Mouse (Mus musculus): ENCODE results near the gene Mgst2. TPM values are rescaled to one million over a fixed set of nuclear protein-coding genes. Genes with fewer than 3 reads are reported as not detected.

Mgst2 gene
- total and polyA plus RNA-seq, 3 experiments = 0.43 to 1.4 (median 0.60) TPM

DNA sequence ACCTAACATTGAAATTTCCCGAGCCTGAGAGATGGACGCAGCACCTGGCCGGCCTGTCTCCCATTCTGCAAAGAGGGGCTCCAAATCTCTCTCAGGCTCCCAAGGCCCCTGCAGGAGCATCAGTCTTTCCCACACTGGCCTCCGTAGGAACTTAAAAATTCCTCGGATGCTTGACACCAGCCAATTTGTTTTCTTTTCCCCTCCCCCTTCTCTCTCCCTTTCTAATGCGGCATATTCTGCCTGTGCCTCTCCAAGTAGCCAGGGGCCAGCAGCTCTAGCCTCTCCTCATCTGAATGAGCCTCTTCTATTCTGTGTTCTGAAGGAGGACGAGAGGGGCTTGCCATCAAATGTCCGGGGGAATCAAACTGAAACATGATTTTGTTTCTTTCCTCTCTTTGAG, 53.1 kb downstream of the Mgst2 start:
- no peak overlapping the region for H3K9ac ChIP-seq (ENCODE audit: low read depth, low read length)
- intact Hi-C loops (cut with DNase I) = no loop called here
- peak overlapping the region; percentile 18; the same call in 1 of the 2 replicates for H3K27ac ChIP-seq

DNA sequence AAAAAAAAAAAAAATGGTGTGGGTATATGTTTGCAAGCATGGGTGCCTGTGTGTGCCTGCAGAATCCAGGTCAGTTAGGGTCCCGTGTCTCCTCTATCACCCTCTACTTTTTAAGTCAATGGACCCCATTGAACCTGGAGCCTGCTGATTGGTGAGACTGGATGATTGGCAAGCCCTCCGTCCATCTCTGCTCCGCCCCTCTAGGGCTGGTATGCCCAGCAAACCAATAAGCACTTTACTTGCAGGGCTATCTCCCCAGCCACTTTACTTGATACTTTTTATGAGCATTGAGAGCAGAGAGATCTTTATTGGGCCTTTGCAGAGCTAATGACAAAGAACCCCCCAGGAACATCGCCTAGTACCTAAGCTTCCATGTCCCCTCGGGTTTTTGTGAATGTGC, 54.3 kb downstream of the Mgst2 start:
- TF ChIP-seq EP300 (IDR thresholded peaks at IDR 0.05; ENCODE audit: insufficient read depth, low read depth, low read length) = no peak
- no peak for TF ChIP-seq POLR2A (IDR thresholded peaks at IDR 0.05; ENCODE audit: insufficient read depth, low read depth, low read length)
- TF ChIP-seq CTCF (IDR thresholded peaks at IDR 0.05) = no peak
- peaks cover 2% of the 10 kb centered on the region for H3K36me3 ChIP-seq (ENCODE audit: control insufficient read depth, insufficient read depth, low read length)
- DNase-seq = no peak
- H3K79me2 ChIP-seq (replicated peaks; ENCODE audit: control insufficient read depth, insufficient read depth, low read length) = no peaks in the 10 kb centered on the region
- no peak overlapping the region for H3K9ac ChIP-seq (ENCODE audit: low read depth, low read length)
- intact Hi-C loops (cut with DNase I) = no loop called here
- no peak overlapping the region for H3K4me3 ChIP-seq
- no peak overlapping the region for H3K27ac ChIP-seq
- H3K27me3 ChIP-seq (ENCODE audit: control insufficient read depth, insufficient read depth, low read length) = no peaks in the 10 kb centered on the region
- 87% methylated on average over 5 of the region's 5 CpGs for WGBS
- H3K4me1 ChIP-seq (ENCODE audit: control insufficient read depth, insufficient read depth, low read length) = peaks cover 4% of the 10 kb centered on the region

More for the DNA sequence above, 53.1 kb downstream of the Mgst2 start:
- TF ChIP-seq EP300 (IDR thresholded peaks at IDR 0.05; ENCODE audit: insufficient read depth, low read depth, low read length) = no peak
- H3K27me3 ChIP-seq (ENCODE audit: control insufficient read depth, insufficient read depth, low read length) = no peaks in the 10 kb centered on the region
- DNase-seq = no peak
- no peaks in the 10 kb centered on the region for H3K79me2 ChIP-seq (replicated peaks; ENCODE audit: control insufficient read depth, insufficient read depth, low read length)
- no peak overlapping the region for H3K4me3 ChIP-seq
- peaks cover 2% of the 10 kb centered on the region for H3K36me3 ChIP-seq (ENCODE audit: control insufficient read depth, insufficient read depth, low read length)
- peaks cover 5% of the 10 kb centered on the region for H3K4me1 ChIP-seq (ENCODE audit: control insufficient read depth, insufficient read depth, low read length)
- 52% methylated on average over 8 of the region's 8 CpGs for WGBS

DNA sequence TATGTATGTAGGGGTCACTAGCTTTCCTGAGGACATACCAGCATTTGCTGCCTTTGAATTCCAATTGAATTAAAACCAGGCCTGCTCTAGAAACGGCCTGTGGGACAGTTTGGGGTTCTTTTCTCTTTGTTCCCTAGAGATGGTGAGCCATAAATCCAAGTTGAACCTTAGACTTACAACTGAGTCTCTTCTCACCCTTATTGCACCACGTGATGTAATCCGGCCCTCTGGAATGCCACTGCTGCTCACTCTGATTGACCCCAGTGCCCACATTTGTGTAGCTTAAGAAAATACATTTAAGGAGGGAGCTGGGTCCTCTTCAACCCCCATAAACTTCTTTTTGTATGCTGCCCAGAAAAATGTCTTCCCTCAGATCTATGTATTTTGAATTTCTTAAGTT, 57.3 kb downstream of the Mgst2 start:
- Histone ChIP-seq H3K9ac (ENCODE audit: low read depth, low read length) (no peak overlapping the region), H3K79me2 (replicated peaks; ENCODE audit: control insufficient read depth, insufficient read depth, low read length) (no peaks in the 10 kb centered on the region), H3K4me1 (ENCODE audit: control insufficient read depth, insufficient read depth, low read length) (no peaks in the 10 kb centered on the region), H3K27me3 (ENCODE audit: control insufficient read depth, insufficient read depth, low read length) (no peaks in the 10 kb centered on the region), H3K27ac (no peak overlapping the region), H3K36me3 (ENCODE audit: control insufficient read depth, insufficient read depth, low read length) (peaks cover 2% of the 10 kb centered on the region), H3K4me3 (no peak overlapping the region)
- no peak for DNase-seq
- TF ChIP-seq CTCF (IDR thresholded peaks at IDR 0.05) (no peak), EP300 (IDR thresholded peaks at IDR 0.05; ENCODE audit: insufficient read depth, low read depth, low read length) (no peak), POLR2A (IDR thresholded peaks at IDR 0.05; ENCODE audit: insufficient read depth, low read depth, low read length) (no peak)
- WGBS = 89% methylated on average over 3 of the region's 3 CpGs
- intact Hi-C loops (cut with DNase I) = no loop called here

DNA sequence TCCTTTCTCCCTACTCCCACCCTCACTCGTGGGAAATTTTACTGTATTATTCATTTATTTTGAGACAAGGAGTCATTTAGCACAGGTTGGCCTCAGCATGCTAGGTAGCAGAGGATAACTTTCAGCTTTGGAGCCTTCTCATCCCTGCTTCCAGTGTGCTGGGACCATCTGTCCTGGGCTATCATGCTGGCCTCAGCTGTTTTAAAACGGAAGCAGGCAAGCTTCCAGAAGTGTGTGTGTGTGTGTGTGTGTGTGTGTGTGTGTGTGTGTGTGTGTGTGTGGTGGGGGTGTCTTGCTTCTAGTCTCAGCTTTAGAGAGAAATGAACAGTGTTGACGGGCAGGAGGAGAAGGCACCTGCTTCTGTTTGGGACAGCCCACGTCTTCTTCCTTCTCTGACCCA, 57.7 kb downstream of the Mgst2 start:
- no peak overlapping the region for H3K4me3 ChIP-seq
- H3K36me3 ChIP-seq (ENCODE audit: control insufficient read depth, insufficient read depth, low read length) = no peaks in the 10 kb centered on the region
- TF ChIP-seq POLR2A (IDR thresholded peaks at IDR 0.05; ENCODE audit: insufficient read depth, low read depth, low read length) (no peak), CTCF (IDR thresholded peaks at IDR 0.05) (no peak), EP300 (IDR thresholded peaks at IDR 0.05; ENCODE audit: insufficient read depth, low read depth, low read length) (no peak)
- H3K4me1 ChIP-seq (ENCODE audit: control insufficient read depth, insufficient read depth, low read length) = no peaks in the 10 kb centered on the region
- no peaks in the 10 kb centered on the region for H3K27me3 ChIP-seq (ENCODE audit: control insufficient read depth, insufficient read depth, low read length)
- DNase-seq = no peak
- no peak overlapping the region for H3K27ac ChIP-seq
- intact Hi-C loops (cut with DNase I) = no loop called here
- H3K9ac ChIP-seq (ENCODE audit: low read depth, low read length) = no peak overlapping the region
- H3K79me2 ChIP-seq (replicated peaks; ENCODE audit: control insufficient read depth, insufficient read depth, low read length) = no peaks in the 10 kb centered on the region
- 52% methylated on average over 4 of the region's 4 CpGs for WGBS

DNA sequence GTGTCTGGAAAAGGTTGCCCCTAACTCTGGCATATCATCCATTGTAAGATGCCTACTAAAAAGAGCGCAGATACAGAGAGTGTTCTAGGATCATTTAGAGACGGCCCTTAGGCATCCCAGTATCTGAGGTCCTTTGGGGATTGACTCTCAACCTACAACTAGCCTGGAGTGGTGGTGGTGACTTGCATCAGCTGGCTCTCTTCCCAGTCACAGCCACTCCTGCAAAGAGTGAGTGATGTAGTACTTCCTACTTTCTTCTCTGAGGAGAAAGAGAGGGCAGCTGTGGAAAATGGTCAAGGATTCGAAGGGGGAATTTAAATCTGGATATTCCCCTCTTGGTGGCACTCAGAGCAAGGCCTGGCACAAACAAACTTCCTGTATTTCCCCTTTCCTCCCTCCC, 59.2 kb downstream of the Mgst2 start:
- H3K4me3 ChIP-seq = no peak overlapping the region
- H3K9ac ChIP-seq (ENCODE audit: low read depth, low read length) = no peak overlapping the region
- DNase-seq = no peak
- 47% methylated on average over 3 of the region's 3 CpGs for whole genome bisulfite sequencing
- H3K27ac ChIP-seq = no peak overlapping the region
- TF ChIP-seq CTCF (IDR thresholded peaks at IDR 0.05) = no peak
- no peak for TF ChIP-seq POLR2A (IDR thresholded peaks at IDR 0.05; ENCODE audit: insufficient read depth, low read depth, low read length)
- TF ChIP-seq EP300 (IDR thresholded peaks at IDR 0.05; ENCODE audit: insufficient read depth, low read depth, low read length) = no peak
- H3K4me1 ChIP-seq (ENCODE audit: control insufficient read depth, insufficient read depth, low read length) = no peaks in the 10 kb centered on the region
- no peaks in the 10 kb centered on the region for H3K79me2 ChIP-seq (replicated peaks; ENCODE audit: control insufficient read depth, insufficient read depth, low read length)
- intact Hi-C loops (cut with DNase I) = no loop called here
- H3K36me3 ChIP-seq (ENCODE audit: control insufficient read depth, insufficient read depth, low read length) = no peaks in the 10 kb centered on the region
- H3K27me3 ChIP-seq (ENCODE audit: control insufficient read depth, insufficient read depth, low read length) = no peaks in the 10 kb centered on the region

DNA sequence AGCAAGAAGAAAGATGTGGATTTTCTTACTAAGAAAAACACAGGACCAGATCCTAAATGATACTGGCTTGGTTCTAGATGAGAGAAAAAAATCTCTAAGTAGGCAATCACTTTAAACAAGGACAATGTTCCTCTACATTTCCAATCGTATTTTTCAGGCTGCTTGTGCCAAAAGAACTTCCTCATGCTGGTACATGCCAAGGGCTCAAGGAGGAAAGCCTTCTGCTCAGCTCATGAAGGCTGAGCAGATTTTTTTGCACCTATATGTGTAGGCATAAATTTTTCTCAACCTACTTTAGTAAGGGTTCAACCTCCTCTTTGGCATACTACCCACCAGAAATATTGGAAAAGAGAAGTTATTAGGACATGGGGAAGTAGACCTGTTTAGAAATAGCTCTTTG, 59.8 kb downstream of the Mgst2 start:
- H3K79me2 ChIP-seq (replicated peaks; ENCODE audit: control insufficient read depth, insufficient read depth, low read length) = no peaks in the 10 kb centered on the region
- TF ChIP-seq POLR2A (IDR thresholded peaks at IDR 0.05; ENCODE audit: insufficient read depth, low read depth, low read length) (no peak), EP300 (IDR thresholded peaks at IDR 0.05; ENCODE audit: insufficient read depth, low read depth, low read length) (no peak), CTCF (IDR thresholded peaks at IDR 0.05) (no peak)
- no peaks in the 10 kb centered on the region for H3K36me3 ChIP-seq (ENCODE audit: control insufficient read depth, insufficient read depth, low read length)
- no peak for DNase-seq
- H3K4me1 ChIP-seq (ENCODE audit: control insufficient read depth, insufficient read depth, low read length) = no peaks in the 10 kb centered on the region
- H3K9ac ChIP-seq (ENCODE audit: low read depth, low read length) = no peak overlapping the region
- WGBS = 41% methylated on average over 1 of the region's 1 CpGs
- H3K4me3 ChIP-seq = no peak overlapping the region
- H3K27ac ChIP-seq = no peak overlapping the region
- intact Hi-C loops (cut with DNase I) = no loop called here
- H3K27me3 ChIP-seq (ENCODE audit: control insufficient read depth, insufficient read depth, low read length) = no peaks in the 10 kb centered on the region
